Mouse (Mus musculus) E14TG2a.4 (cell line): ENCODE measurements around the gene Il17rb.

Experiments
- H3K27me3 ChIP-seq: 2 replicates; pipeline ENCODE4 v1.6.1; 2014; ENCODE audit warnings: low read length, control low read depth; ENCODE audit not compliant: insufficient read depth
- H3K36me3 ChIP-seq: 2 replicates; pipeline ENCODE4 v1.6.1; 2014; ENCODE audit warnings: low read length, control low read depth; ENCODE audit not compliant: insufficient read depth
- H3K4me1 ChIP-seq: replicated peaks from 2 replicates; pipeline ENCODE4 v1.6.1; 2014; ENCODE audit warnings: low read depth, low read length, control low read depth
- H3K4me3 ChIP-seq: replicated peaks from 2 replicates; pipeline ENCODE4 v1.5.1; 2014; ENCODE audit warnings: mild to moderate bottlenecking, low read length
- H3K9me3 ChIP-seq: 2 replicates; pipeline ENCODE4 v1.6.1; 2014; ENCODE audit warnings: low read length, control low read depth
- CTCF ChIP-seq: conservative IDR thresholded peaks from 2 replicates; pipeline ENCODE4 v1.5.1; 2014; ENCODE audit warnings: low read length
- NANOG ChIP-seq: IDR thresholded peaks from 2 replicates; pipeline ENCODE4 v1.6.1; 2014; ENCODE audit warnings: borderline replicate concordance, low read length, mixed read lengths
- POU5F1 ChIP-seq: IDR thresholded peaks from 2 replicates; pipeline ENCODE4 v1.6.1; 2014; ENCODE audit warnings: low read length, borderline replicate concordance

The Il17rb gene

DNA sequence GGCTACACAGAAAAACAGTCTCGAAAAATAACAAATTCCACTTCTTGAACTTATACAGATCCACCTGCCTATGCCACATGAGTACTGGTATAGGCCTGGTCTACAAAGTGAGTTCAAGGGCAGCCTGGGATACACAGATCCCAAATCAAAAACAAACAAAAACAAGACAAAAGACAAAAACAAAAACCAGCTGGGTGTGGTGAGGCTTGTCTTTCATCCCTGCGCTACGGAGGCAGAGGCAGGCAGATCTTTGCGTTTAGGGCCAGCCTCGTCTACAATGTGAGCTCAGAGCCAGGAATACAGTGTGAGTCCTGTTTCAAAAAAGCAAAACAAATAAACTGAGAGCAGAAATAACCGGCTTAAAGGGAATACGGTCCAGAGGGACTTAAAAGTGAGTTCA, 41.1 kb downstream of the Il17rb start:
- Histone ChIP-seq H3K4me1 (peaks cover 51% of the 10 kb centered on the region), H3K36me3 (peaks cover 43% of the 10 kb centered on the region), H3K27me3 (no peaks in the 10 kb centered on the region), H3K9me3 (peaks cover 3% of the 10 kb centered on the region), H3K4me3 (peak overlapping the region; percentile 98)
- TF ChIP-seq NANOG (no peak), POU5F1 (no peak)

DNA sequence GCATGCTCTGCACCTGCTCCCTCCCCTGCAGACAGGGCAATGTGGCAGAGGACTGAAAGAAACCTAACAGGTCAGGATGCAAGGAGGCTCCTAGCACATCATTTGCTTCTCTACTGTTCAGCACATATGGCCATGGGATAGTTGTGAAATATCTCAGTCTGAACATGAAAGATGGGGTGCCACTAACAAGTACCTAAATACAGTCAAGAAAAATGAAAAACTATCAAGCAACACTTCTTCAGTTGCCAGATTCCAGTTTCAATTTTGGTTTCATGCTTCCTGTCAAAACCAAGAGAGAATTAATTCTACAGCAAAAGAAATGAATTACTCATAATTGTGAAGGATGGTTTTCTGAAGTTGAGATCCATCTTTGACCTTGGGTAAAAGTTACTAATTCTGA, 51.3 kb downstream of the Il17rb start:
- no peak for TF ChIP-seq NANOG
- TF ChIP-seq POU5F1, result no peak
- no peak for TF ChIP-seq CTCF
- Histone ChIP-seq H3K27me3 (no peaks in the 10 kb centered on the region), H3K4me1 (peaks cover 6% of the 10 kb centered on the region), H3K36me3 (peaks cover 5% of the 10 kb centered on the region; the same call in 1 of the 2 replicates), H3K9me3 (peaks cover 14% of the 10 kb centered on the region), H3K4me3 (no peak overlapping the region)

GRCm38 (mm10) chr14:29950805-29951204, 57.9 kb downstream of the Il17rb start:
- no peaks in the 10 kb centered on the region for H3K27me3 ChIP-seq
- peak overlapping the region; percentile 41 for H3K4me3 ChIP-seq
- H3K9me3 ChIP-seq, result peaks cover 19% of the 10 kb centered on the region; the same call in 1 of the 2 replicates
- TF ChIP-seq CTCF (no peak), NANOG (peak; percentile 72; the same call in 1 of the 2 replicates)
- peaks cover 14% of the 10 kb centered on the region for H3K36me3 ChIP-seq
- peaks cover 53% of the 10 kb centered on the region for H3K4me1 ChIP-seq

DNA sequence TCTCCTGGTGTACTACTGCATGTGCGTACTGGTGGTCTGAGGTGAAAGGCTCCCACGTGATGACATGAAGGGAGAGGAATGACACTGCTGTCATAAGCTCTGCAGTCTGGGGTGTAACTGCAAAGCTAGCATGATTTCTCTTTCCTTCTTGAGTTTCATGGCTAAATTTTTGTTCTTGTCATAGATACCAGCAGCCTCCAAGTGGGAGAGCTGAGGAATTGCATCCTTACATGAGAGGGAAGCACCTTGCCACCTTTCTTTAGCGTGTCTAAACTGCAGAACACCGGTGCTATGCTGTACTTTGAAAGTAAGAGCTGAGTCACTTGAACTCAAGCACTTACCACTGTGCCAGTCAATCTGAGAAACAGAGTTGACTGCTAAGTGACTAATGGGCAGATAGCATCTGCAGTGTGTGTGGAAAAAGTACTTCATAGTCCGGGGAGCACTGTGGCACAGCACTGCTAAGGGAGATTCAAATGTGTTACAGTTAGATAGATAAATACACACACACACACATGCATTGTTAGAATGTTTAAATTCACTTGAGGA, 61.9 kb downstream of the Il17rb start:
- TF ChIP-seq NANOG (no peak), POU5F1 (no peak), CTCF (no peak)
- Histone ChIP-seq H3K4me3 (no peak overlapping the region), H3K36me3 (peaks cover 14% of the 10 kb centered on the region), H3K27me3 (no peaks in the 10 kb centered on the region), H3K4me1 (peaks cover 48% of the 10 kb centered on the region), H3K9me3 (peaks cover under 1% of the 10 kb centered on the region; the same call in 1 of the 2 replicates)
